Mouse (Mus musculus) hindbrain, embryonic 12.5 days (tissue): ENCODE data around the gene Lhfp. TPM values are rescaled to one million over a fixed set of nuclear protein-coding genes. Genes with fewer than 3 reads are reported as not detected.

ENCODE experiments used
- ATAC-seq: fragments of 200-750 bp; cut with Nextera tagmentation; 2 replicates; pipeline ENCODE4 v1.8.0; 2017; ENCODE audit warnings: moderate TSS enrichment; ENCODE audit not compliant: low FRiP score
- H3K27ac ChIP-seq: fragments of 300-500 bp; sonication (generic); 2 replicates; pipeline ENCODE4 v1.5.1; 2016; ENCODE audit warnings: mild to moderate bottlenecking
- H3K27me3 ChIP-seq: fragments of 300-500 bp; sonication (generic); 2 replicates; pipeline ENCODE4 v1.6.1; 2016; ENCODE audit warnings: mild to moderate bottlenecking
- H3K36me3 ChIP-seq: fragments of 300-500 bp; sonication (generic); 2 replicates; pipeline ENCODE4 v1.6.1; 2016; ENCODE audit warnings: mild to moderate bottlenecking
- H3K4me1 ChIP-seq: fragments of 300-500 bp; sonication (generic); 2 replicates; pipeline ENCODE4 v1.6.1; 2016
- H3K4me2 ChIP-seq: fragments of 300-500 bp; sonication (generic); replicated peaks from 2 replicates; pipeline ENCODE4 v1.6.1; 2016; ENCODE audit warnings: mild to moderate bottlenecking
- H3K4me3 ChIP-seq: fragments of 300-500 bp; sonication (generic); 2 replicates; pipeline ENCODE4 v1.5.1; 2016; ENCODE audit warnings: mild to moderate bottlenecking
- H3K9ac ChIP-seq: fragments of 300-500 bp; sonication (generic); 2 replicates; pipeline ENCODE4 v1.6.1; 2016; ENCODE audit warnings: mild to moderate bottlenecking, moderate library complexity
- H3K9me3 ChIP-seq: fragments of 300-500 bp; sonication (generic); replicated peaks from 2 replicates; pipeline ENCODE4 v1.6.1; 2016; ENCODE audit warnings: mild to moderate bottlenecking
- WGBS: fragments of 180-500 bp; shearing (Covaris S2); methylation state at CpG from one replicate; pipeline ENCODE4 v1.1.7; 2016; 5-methylcytosine and 5-hydroxymethylcytosine counted together
- polyA plus RNA-seq: library from polyadenylated mRNA; unstranded; fragments of >200 nt; fragmentation: Nextera tagmentation; extraction: Ambion mirVana; gene quantifications from 2 replicates; pipeline ENCODE4 v1.2.1, GENCODE M21; 2016

The Lhfp gene
- polyA plus RNA-seq, 1 experiment from 2014 or later: 64.2 TPM

- Histone ChIP-seq H3K9ac (no peak overlapping the region), H3K4me3 (no peak overlapping the region), H3K4me1 (peaks cover 9% of the 10 kb centered on the region; the same call in 1 of the 2 replicates), H3K27me3 (no peaks in the 10 kb centered on the region), H3K27ac (no peak overlapping the region), H3K9me3 (no peaks in the 10 kb centered on the region), H3K36me3 (no peaks in the 10 kb centered on the region), H3K4me2 (no peak overlapping the region)
- WGBS: 78% methylated on average over 4 of the region's 4 CpGs
- no peak for ATAC-seq
These were observed 252.6 kb downstream of the Lhfp start for GRCm38 (mm10) chr3:53293901-53294433.

DNA sequence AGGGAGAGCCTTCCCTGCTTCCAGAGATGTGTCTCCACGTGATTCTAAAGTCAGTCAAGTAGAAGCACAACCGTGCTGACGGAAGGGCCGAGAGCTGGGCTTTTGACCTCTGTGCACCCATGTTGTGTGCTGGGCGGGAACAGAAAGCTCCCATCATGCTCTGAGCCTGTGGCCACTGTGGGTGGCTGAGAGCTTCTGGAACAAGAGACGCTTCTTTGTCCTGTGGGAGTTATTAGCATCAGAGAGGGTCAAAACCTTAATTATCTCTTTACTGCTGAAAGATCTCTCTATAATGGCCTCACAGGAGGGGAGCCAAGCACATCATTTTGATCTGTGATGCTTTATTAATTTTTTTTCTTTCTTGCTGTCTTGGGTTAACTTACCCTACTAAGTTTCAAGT lies 253.5 kb downstream of the Lhfp start:
- Histone ChIP-seq H3K4me3 (no peak overlapping the region), H3K9me3 (no peaks in the 10 kb centered on the region), H3K4me1 (peaks cover 7% of the 10 kb centered on the region; the same call in 1 of the 2 replicates), H3K27me3 (no peaks in the 10 kb centered on the region), H3K9ac (no peak overlapping the region), H3K4me2 (no peak overlapping the region), H3K36me3 (no peaks in the 10 kb centered on the region), H3K27ac (no peak overlapping the region)
- 24% methylated on average over 6 of the region's 6 CpGs for WGBS
- no peak for ATAC-seq

- no peaks in the 10 kb centered on the region for H3K36me3 ChIP-seq
- no peaks in the 10 kb centered on the region for H3K4me1 ChIP-seq
- H3K27me3 ChIP-seq: no peaks in the 10 kb centered on the region
- peaks cover 9% of the 10 kb centered on the region; the same call in 1 of the 2 replicates for H3K9me3 ChIP-seq
- no peak overlapping the region for H3K4me2 ChIP-seq
- H3K9ac ChIP-seq: no peak overlapping the region
- no peak overlapping the region for H3K27ac ChIP-seq
- no peak overlapping the region for H3K4me3 ChIP-seq
- 72% methylated on average over 5 of the region's 5 CpGs for WGBS
- ATAC-seq: no peak
These were observed 260.5 kb downstream of the Lhfp start for GRCm38 (mm10) chr3:53301866-53302265.

GRCm38 (mm10) chr3:53304123-53304900 lies 263.0 kb downstream of the Lhfp start:
- Histone ChIP-seq H3K9me3 (peaks cover 9% of the 10 kb centered on the region; the same call in 1 of the 2 replicates), H3K27ac (no peak overlapping the region), H3K36me3 (no peaks in the 10 kb centered on the region), H3K4me1 (no peaks in the 10 kb centered on the region), H3K9ac (no peak overlapping the region), H3K4me3 (no peak overlapping the region), H3K4me2 (no peak overlapping the region), H3K27me3 (no peaks in the 10 kb centered on the region)
- ATAC-seq: no peak
- WGBS: 79% methylated on average over 4 of the region's 4 CpGs

DNA sequence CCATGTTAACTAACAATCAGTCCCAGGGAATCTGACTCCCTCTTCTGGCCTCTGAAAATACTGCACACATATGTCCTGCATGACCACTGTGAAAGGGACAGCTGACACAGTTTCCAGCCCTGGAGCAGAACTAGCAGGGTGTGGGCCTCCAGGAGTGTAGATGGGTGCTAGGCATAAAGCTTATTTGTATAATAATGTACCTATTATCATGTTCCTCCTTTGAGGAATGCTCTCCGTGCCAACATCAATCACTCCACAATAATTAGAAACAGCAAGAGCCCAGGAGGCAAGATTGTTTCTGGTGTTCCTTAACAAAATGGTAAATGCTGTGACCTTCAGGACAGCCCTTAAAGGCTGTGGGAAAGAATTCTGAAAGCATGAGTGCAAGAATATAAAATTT lies 264.5 kb downstream of the Lhfp start:
- H3K27ac ChIP-seq: no peak overlapping the region
- 65% methylated on average over 1 of the region's 1 CpGs for WGBS
- H3K27me3 ChIP-seq: no peaks in the 10 kb centered on the region
- no peak overlapping the region for H3K9ac ChIP-seq
- H3K36me3 ChIP-seq: no peaks in the 10 kb centered on the region
- no peaks in the 10 kb centered on the region for H3K4me1 ChIP-seq
- no peak for ATAC-seq
- H3K9me3 ChIP-seq: peaks cover 9% of the 10 kb centered on the region; the same call in 1 of the 2 replicates
- H3K4me3 ChIP-seq: no peak overlapping the region
- no peak overlapping the region for H3K4me2 ChIP-seq

- Histone ChIP-seq H3K9me3 (peaks cover 9% of the 10 kb centered on the region; the same call in 1 of the 2 replicates), H3K4me2 (no peak overlapping the region), H3K9ac (no peak overlapping the region), H3K4me3 (no peak overlapping the region), H3K36me3 (no peaks in the 10 kb centered on the region), H3K27me3 (no peaks in the 10 kb centered on the region), H3K4me1 (no peaks in the 10 kb centered on the region), H3K27ac (no peak overlapping the region)
- WGBS: 58% methylated on average over 5 of the region's 5 CpGs
- no peak for ATAC-seq
These were observed 267.3 kb downstream of the Lhfp start for GRCm38 (mm10) chr3:53308649-53309048.

DNA sequence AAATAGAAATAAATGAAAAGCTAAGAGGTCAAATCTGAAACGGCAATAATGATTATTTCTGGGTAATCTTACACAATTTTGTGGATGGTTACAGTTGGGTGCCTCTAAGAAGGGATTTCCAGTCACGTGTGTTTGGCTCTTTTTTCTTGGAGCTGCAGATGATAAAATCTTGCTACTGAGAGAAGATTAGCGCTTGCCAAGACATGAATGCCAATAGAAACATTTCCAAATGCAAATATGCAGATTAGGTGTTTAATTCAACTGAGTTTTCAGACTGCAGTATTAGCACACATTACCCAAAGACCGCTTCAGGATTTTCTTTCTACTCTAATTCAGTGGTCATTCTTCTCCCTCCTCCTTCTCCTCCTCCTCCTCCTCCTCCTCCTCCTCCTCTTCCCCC lies 268.8 kb downstream of the Lhfp start:
- no peak for ATAC-seq
- H3K9me3 ChIP-seq: peaks cover 9% of the 10 kb centered on the region; the same call in 1 of the 2 replicates
- H3K27me3 ChIP-seq: no peaks in the 10 kb centered on the region
- no peak overlapping the region for H3K27ac ChIP-seq
- WGBS: 67% methylated on average over 4 of the region's 4 CpGs
- no peak overlapping the region for H3K9ac ChIP-seq
- no peak overlapping the region for H3K4me2 ChIP-seq
- no peaks in the 10 kb centered on the region for H3K36me3 ChIP-seq
- H3K4me1 ChIP-seq: no peaks in the 10 kb centered on the region
- no peak overlapping the region for H3K4me3 ChIP-seq

DNA sequence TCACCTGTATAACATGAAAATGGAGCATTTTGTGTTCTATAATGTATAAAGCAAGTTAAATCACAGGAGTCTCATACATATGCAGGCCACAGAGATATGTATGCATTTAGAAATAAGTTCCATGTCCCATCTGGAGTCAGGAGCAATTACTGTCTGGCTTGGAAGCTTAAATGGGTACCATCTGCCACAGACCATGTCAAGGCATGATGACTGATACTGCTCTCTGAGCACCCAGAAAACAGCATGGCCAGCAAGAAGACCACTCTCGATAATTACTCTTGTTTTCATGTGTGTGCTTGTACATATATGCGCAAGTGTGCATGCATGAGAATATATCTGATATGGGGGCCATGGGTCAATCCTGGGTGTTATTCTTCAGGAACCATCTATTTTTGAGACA lies 269.3 kb downstream of the Lhfp start:
- 97% methylated on average over 2 of the region's 2 CpGs for WGBS
- H3K9me3 ChIP-seq: peaks cover 8% of the 10 kb centered on the region; the same call in 1 of the 2 replicates
- H3K4me1 ChIP-seq: no peaks in the 10 kb centered on the region
- no peaks in the 10 kb centered on the region for H3K36me3 ChIP-seq
- H3K4me2 ChIP-seq: no peak overlapping the region
- H3K4me3 ChIP-seq: no peak overlapping the region
- no peak for ATAC-seq
- no peaks in the 10 kb centered on the region for H3K27me3 ChIP-seq
- H3K9ac ChIP-seq: no peak overlapping the region
- H3K27ac ChIP-seq: no peak overlapping the region

Other genes with a start within 250 kb of the Lhfp start
- 57.3 and 59.5 TPM in 2 replicates for gene Cog6, start 24.3 kb upstream of the Lhfp start, polyA plus RNA-seq